Mouse (Mus musculus) heart, adult 2 months (tissue): ENCODE results near the gene Dph2.

ENCODE experiments used
- CTCF ChIP-seq: fragments of 200-600 bp; IDR thresholded peaks from 2 replicates; pipeline ENCODE4 v1.8.1; 2022; ENCODE audit warnings: antibody characterized with exemption, mild to moderate bottlenecking, moderate library complexity
- POLR2A ChIP-seq: fragments of 200-500 bp; IDR thresholded peaks from 2 replicates; pipeline ENCODE4 v1.6.1; 2011; ENCODE audit warnings: mild to moderate bottlenecking, low read depth, low read length, control low read depth; ENCODE audit not compliant: insufficient read depth

DNA sequence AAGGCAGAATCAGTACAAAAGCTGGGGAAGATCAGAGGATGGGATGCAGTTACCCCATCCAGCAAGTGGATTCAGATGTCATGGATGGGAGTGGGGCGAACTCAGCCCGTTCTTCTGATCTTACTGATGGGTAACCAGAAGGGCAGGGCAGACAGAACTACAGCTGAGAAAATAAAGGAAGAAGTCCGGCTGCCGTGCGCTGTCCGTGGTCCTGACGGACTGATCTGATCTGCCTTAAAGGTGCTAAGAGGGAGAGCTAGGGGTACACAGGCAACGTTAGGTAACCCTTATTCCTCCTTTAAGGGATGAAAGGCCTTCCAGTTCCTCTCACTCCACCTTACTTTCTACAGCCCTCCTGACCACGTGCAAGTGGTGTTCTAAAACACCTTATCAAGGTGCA is 1.5 kb upstream of the Dph2 start:
- no peak for TF ChIP-seq CTCF
- TF ChIP-seq POLR2A = no peak
